Mouse (Mus musculus) liver, postnatal 0 days (tissue): ENCODE measurements around the gene Eri2.

Experiments
- CTCF ChIP-seq: sonication (generic); IDR thresholded peaks from 2 replicates; pipeline ENCODE4 v1.5.1; 2016; ENCODE audit warnings: antibody characterized with exemption, low read depth
- EP300 ChIP-seq: IDR thresholded peaks from 2 replicates; pipeline ENCODE4 v1.6.1; 2016; ENCODE audit warnings: antibody characterized with exemption, low read depth, mild to moderate bottlenecking

DNA sequence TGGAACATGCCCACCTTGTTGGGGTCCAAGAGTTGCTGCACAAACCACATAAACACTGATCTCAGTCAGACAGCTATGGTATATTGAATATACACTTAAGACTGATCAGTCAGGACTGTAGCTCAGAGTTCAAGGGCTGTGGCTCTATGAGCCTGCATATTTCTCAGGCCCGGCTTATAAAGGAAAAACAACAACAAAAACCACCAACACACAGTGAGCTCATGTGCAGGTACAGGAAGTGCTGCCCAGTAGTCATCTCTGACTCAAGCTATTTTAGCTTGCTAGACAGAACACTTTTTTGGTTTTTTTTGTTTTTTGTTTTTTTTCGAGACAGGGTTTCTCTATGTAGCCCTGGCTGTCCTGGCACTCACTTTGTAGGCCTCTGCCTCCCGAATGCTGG is 14.9 kb upstream of the Eri2 start:
- TF ChIP-seq EP300 (no peak), CTCF (no peak)
